Mouse (Mus musculus): ENCODE results near the gene Med10.

Med10 gene

DNA sequence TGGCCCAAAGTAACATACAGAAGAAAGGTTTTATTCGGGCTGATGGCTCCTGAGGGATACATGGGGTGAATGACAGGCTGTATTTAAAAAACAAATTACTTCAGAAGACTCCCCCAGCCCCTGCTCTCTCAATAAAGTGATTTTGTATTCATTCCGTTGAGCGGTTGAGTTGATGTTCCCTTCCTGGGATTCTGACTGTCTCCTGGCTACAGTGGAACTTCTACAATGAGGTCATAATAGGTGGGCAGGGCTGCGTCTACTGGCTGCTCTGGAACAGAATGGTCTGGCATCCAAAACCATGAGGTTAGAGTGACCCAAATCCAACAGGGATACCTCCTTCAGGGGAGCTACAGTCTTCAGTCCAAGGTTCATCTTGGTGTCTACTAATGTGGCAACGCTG, at the start of gene Med10:
Gene Med10 (plus strand): TSS at position 301 of the 400 bp plus-strand sequence.
- no peak for DNase-seq (ENCODE audit: low spot score)

DNA sequence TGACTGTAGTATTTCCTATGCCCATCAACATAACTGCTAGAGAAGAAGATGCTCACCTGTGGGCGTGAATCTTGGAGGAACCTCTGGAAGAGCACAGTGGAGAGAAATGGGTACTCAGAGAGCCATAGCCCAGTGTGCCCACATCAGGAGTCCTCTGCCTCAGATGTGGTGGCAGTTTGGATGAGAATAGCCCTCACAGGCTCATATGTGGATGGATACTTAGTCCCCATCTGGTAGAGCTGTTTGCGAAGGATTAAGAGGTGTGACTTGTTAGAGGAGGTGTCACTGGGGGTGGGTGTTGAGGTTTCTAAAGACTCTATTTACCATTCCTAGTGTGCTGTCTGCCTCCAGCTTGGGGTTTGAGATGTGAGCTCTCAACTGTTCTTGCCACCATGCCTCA, 49.3 kb upstream of the Med10 start:
- no peak for DNase-seq (ENCODE audit: low spot score)

DNA sequence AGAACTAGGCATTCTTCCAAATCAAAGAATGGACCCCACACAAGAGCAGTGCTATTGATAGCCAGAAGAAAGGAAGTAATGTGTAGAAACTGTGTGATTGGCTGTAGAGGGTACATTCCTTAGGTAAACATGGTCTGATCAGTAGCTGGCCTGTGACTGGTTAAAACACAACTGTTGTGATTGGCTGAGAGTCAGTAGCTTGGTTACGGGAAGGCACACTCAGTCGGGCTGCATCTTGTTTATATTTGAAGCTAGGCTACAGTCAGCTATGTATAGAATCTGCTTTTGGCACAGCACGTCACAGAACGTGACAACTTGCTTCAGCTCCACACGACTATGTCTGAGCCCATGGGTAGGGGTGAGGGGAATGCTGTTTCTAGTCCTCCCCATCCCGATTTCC, 43.2 kb upstream of the Med10 start:
- DNase-seq (ENCODE audit: low spot score), result no peak

DNA sequence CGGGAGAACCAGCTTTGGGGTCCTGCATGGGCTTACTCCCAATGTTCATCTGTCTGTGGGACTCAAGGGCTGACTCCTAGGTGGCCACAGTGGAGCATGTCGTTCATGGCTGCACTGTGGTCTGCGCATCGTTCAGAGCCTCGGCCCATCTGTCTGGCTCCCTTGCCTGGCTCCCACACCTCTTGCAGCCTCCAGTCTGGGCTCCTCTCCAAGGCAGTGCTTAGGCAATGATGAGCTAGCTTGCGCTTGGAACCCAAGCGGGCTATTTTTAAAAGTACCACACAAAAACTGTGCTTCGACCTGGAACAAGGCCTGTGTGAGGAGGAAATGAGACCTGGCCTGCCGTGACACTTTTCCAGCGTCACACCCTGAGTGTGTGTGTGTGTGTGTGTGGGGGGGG, 40.8 kb upstream of the Med10 start:
- DNase-seq (ENCODE audit: low spot score), result no peak

DNA sequence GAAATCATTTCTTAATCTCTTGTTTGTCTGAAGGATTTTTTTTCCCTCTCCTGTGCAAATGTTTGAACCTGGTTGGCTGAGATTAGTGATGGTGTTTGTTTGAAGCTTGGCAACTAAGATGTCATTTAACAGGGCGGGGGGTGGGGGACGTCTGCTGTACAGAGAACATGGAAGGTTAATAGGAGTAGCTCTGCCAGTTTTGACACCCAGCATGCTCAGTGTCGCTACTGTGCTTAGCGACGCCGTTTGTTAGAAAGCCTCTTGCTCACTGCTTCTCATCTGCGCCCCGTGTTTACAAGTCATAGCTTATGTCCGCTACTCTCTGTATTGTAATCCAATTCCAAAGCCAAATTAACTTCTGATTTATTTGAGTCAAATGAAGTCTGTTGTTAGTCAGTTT, 37.5 kb upstream of the Med10 start:
- DNase-seq (ENCODE audit: low spot score), result no peak

DNA sequence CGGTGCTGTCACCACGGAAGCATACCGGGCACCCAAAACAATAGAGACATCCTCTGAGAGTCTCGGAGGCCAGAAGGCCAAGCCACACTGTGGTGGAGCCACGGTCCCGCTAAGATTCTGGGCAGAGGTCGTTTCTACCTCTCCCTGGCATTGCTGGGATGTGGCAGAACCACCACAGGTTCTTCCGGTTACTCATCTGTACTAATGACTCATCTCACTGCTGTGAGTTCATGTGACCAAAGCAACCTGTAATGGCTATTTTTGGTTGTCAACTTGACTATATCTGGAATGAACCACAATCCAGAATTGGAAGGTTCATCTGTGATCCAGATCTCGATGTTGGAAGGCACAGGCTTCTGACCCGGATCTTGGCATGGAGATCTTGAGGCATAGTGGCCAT, 34.0 kb upstream of the Med10 start:
- DNase-seq (ENCODE audit: low spot score), result no peak

DNA sequence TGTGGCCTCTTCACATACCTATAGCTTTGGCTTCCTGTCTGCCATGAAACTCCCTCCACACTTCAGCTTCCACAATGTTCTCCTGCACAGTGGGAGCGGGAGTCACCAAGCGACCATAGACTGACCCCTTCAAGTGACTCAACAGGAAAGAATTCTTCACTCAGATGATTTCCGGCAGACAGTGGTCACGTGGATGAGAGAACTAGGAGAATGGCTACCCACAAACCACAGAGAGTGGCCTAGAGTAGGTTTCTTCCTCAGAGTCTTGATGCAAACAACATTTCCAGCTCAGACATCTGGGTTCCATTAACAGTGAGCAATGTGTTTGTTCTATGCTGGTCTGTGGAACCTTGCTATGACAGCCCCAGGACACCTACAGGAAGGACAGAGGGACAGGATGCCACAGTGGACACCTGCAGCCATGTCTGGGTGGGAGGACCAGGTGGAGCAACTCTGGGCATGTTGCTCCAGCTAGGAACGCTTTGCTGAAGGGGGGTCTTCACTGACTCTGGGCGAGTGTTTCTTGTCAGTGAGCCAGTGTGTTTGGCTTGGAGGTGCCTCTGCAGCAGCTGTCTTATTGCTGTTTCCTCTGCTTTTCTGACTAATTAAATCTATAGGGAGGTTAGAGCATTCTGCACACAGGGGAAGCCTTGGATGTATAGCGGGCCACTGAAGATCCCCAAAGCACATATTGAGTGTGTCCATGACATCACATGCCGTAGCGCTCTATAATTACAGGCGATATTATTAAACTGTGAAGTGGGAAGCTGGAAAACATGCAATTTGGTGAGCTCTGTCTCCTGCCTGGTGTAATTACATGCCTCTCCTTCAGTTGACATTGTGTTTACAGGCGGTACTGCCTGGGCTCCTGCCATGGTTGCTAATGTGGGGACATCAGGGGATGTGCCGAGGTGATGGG, 31.4 kb upstream of the Med10 start:
- DNase-seq (ENCODE audit: low spot score), result no peak

DNA sequence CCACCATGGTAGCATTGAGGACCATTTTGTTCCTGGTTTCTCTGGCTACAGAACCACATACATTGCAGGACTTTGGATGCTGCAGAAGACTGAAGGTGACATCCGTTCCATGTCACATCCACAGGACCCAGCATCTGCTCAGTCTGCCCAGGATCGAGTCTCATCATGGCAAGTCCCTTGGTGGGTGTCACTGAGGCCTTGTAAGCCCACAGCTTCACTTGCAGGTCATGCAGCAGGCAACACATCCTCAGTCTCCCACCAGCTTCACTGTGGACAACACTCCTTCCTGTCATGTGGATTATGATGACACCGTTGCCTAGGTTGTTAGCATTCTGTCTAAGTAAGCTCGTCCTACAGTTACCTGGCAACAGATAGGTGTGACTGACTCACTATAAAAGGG, 29.8 kb upstream of the Med10 start:
- DNase-seq (ENCODE audit: low spot score), result no peak

DNA sequence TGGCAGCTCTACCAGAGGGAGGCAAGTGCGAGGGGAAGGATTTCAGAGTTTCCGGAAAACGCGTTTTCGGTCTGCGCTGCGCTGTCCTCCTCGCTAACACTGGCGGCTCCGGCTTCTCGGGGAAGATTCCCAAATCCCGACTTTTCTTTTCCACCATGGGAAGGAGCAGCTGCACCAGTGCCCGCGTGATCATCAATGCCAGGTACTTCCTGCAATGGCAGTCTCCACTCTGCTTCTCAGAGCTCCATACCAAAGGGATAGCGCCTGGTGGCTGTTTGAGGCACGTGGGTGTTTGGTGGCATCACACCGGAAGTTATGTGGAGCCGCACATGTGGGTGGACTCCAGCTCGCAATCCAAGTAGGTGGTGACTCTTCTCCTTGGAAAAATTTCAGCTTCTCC, 24.0 kb upstream of the Med10 start:
- no peak for DNase-seq (ENCODE audit: low spot score)

DNA sequence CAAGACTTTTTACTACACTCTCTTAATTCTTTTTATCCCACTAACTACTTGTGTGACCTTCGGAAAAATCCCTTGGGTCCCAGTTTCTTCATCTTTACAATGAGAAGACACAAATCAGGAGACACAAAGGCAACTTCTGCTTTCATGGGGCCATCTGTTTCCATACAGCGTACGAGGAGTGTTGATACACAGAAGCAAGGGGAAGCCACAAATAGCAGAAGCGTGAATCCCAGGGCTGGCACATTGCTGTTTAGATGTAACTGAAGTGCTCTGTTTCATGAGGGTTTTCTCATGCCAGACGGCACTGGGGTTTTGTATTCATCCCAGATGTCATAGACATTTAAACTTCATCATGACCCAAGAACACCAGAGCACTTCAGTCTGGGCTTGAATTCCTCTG, 13.5 kb upstream of the Med10 start:
- no peak for DNase-seq (ENCODE audit: low spot score)

DNA sequence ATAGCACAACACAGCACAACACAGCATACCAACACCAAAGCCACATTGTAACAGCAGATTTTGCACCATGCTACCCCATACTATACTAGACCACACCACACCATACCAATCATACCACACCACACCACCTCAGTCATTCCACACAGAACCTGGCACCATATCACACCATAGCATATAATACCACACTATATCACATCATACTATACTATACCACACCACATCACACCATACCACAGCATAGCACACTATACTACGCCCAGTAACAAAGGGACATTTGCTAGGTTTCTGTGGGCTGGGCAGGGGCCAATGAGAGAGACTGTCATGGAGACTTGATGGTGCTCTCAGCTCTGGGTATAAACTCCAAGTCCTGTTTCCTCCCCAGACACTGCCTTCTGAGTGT, 10.4 kb upstream of the Med10 start:
- no peak for DNase-seq (ENCODE audit: low spot score)

DNA sequence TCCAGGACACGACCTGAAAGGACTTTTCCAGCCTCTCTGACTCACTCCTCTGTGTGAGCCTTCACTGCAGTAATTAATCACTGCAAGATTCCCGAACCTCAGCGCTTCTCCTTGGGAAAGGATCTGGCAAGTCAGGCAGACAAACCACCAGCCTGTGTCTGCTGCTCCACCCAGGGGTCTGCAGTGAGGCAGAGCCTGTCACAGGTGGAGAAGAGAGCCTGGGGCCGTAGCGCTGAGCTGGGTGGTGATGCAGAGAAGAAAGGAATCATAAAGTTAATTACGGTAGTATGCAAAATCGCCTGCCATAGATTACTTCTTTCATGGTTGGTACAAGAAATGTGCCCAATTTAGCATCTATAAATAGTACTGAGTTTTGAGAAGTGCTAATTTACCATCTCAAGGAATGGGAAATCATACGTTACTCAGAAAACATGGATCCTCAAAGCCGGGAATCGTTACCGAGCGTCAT, 9.6 kb upstream of the Med10 start:
- DNase-seq (ENCODE audit: low spot score), result no peak

DNA sequence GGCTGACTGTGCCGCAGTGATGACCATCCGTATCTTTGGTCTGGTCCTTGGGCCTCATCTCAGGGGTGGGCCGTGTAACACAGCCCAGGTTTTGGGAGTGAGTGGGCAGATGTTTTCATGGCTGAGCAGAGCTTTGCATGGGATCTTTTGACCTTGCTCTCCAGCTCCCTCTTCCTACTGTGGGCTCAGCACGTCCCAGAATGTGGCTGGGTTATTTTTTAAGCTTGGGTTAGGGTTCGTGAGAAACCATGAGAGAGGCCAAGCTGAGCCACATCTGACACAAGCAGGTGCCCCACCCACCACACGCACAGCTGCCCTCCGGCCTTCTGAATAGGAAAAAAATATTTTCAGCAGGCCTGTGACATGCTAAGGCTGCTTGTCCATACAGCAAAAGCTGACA, 7.4 kb upstream of the Med10 start:
- no peak for DNase-seq (ENCODE audit: low spot score)

DNA sequence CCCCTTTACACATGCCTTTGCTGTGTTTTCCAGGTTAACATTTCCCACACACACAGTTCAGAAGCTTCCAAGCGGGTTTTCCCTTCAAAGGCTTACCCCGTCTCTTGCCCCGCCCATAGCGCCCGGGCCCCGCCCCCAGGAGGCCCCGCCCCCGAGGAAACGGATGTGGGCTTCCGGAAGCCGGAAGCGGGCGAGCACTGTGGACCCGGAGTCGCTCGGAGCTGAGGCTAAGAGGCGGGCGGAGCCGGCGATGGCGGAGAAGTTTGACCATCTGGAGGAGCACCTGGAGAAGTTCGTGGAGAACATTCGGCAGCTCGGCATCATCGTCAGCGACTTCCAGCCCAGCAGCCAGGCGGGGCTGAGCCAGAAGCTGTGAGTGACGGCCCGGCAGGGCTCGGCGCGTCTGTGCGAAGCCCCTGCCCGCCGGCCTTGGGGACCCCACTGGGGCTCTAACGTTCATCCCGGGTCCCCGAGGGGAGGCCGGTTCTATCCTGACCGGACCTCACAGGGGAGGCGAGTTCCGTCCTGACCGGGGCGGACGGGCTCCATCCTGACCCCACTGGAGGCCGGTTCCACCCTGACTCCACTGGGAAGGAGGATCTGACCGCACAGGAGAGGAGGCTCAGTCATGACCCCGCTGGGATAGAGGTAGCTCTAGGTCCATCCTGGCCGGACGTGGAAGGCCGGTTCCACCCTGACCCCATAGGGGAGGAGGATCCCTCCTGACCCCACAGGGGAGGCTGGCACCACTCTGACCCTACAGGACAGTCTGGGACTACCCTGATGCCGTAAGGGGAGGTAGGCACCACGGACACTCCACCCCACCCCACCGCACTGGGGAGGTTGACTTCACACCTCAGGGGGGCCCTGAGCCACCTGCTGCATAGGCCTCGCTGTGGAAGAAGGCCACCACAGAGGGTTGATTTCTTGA, 7.8 kb downstream of the Med10 start:
- peak; percentile 89 for DNase-seq (ENCODE audit: low spot score)

DNA sequence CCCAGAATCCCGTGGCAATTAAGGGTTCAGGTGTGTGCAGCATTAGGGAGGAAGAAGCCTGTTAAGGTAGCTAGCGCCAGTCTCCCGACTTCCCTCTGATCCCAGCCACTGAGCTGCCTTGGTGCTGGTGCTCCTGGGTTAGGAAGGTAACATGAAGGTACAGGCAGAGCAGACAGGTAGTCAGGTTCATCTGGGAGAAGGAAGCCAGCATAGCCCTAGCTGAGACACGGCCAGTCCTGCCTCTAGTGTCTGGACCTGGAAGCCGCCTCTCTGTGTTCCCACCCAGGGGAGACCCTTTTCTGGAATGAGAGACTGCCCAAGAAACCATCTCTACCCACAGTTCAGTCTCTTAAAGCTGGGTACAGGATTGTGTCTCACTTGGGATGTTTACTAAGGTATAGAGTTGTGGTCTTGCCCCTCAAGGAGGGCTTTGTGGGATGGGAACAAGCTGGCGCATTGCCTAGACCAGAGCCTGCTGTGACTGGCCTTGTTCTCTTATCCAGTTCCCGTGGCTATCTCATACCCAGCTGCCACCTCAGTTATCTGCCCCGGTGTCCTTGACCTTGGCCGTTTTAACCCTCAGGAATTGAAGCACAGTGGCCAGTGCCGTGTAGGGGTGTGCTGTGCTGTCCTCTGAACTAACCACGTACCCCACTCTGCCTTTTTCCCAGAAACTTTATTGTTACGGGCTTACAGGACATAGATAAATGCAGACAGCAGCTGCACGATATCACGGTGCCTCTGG, 8.9 kb downstream of the Med10 start:
- DNase-seq (ENCODE audit: low spot score), result no peak

DNA sequence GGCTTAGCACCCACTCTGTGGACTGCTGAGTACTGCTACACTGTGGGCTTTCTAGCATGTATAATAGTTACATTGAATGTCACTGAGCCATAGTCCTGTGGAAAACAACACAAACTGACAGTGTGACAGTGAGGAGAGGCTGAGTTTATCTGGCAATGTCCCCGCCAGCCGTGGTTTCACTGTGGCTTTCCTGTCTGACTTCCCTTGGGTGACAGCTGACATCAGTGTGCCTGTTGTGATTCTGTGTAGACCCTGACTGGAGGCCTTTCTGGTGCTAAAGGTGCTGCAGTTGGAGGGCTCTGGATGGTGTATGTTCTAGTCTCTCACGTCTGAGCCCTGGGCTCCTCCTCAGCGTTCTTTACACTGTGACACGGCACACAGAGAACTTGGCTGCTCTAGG, 11.7 kb downstream of the Med10 start:
- no peak for DNase-seq (ENCODE audit: low spot score)

DNA sequence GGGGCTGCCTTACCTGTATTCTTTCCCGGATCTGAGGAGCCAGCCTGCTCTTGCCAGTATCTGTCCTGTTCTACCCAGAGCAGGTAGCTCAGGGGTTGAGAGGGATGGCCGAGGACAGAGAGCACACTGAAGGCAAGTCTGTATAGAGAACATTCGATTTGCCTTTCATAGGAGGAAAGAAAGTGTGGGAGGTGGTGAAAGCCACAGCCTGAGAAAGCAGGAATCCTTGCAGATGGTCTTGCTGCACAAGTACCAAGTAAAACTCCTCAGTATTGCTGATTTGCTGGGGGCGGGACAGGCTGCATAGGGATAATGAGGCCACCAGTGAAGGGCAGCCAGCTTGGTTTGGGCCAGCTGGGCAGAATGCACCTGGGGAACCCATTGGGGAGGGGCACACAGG, 16.1 kb downstream of the Med10 start:
- no peak for DNase-seq (ENCODE audit: low spot score)

DNA sequence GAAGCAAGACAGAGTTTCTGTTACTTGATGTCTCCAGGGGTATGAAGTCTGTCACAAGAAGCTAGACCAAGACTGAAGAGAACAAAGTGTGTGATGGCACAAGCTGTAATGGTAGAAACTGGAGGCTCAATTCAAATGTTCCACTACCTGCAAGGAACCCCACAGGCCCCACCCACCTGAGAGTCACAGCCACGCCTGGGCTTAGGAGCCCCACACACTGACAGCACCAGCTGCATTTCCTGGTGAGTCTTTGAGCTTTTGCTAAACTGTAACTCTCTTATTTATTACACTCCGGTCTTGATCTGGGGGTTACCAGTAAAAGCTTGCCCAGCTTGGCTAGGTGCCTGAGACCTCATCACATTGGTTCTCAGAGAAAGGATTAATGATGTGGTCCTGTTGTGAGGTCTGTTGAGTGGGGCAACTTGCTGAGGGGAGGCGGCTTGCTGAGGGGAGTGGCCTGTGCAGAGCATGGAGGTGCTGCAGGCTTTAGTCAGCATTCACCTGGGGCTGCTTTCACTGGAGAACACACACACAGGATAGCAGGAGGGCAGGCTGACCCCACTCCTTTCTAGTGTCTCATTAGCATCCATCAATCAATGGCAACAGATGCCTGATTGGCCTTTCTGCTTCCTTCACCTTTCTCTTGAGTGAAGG, 19.1 kb downstream of the Med10 start:
- DNase-seq (ENCODE audit: low spot score), result no peak

DNA sequence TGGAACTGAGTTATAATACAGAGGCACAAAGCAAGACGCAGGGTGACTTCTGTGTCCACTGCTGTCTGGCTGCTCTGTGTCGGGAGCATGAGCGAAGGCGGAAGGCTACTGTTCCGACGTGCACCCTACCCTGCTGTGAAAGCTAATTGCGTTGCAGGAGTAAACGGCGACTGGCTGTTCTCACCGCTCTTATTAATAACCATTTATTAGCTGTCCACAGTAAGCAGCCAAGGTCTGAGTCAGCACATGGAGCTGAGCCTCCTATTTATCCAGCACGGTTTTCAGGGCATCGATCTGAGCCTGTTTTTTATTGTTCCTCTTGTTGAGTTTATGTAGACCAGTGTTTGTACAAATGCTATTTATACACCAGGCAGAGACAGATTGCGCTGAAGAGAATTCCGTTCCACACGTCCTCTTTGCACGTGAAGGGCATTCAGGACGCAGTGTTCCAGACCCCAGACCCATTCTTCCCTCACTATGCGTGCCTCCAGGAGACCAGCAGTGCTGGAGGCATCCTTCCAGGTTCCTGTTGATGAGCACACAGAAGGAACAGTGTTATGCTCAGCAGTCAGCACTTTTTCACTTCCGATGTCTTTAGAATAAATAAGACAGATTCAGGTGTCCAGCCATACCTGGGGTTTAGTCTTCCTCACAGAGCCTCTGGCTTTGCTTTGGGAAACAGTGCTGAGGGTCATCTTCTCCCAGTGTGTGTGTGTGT, 21.9 kb downstream of the Med10 start:
- DNase-seq (ENCODE audit: low spot score), result no peak

DNA sequence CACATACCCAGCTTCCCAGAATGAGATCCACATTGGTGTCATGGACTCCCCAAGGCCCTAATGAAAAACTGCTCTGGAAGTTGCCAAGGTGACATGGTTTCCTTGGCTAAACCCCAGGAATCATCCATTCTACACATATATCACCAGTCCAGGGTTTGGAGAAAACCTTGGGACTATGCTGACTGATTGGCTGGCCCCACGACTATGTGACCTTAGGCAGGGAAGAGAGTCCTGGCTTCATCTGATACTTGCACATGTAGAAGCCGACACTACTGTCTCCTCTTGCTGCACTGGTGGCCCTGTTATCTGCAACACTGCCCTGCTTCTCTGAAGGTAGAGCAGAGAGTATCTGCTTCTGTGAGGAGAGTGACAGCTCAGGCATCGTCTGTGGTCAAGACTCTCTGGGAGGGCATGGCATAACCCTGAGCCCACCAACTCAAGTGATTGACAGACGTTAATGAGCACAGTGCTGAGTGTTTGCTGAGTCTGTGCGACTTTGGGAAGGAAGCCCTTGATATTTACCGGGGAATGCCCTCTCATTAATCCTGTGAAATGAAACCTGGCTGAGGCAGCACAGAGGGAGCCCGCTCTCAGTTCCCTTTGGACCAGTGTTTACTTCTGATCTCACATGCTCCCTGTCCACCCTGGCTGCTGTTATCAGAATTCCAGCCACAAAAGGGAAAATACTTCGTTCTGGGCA, 23.4 kb downstream of the Med10 start:
- no peak for DNase-seq (ENCODE audit: low spot score)

Measured in MN1 (cell line).